Comparison of ENCODE assay signal across 16 mouse cellular contexts in genomic region chr4:106622712-106623111, GRCm38 (mm10). TPM values are rescaled to one million over a fixed set of nuclear protein-coding genes. Genes with fewer than 3 reads are reported as not detected.
DNase-seq lines count a peak whose midpoint lies in the region; ATAC-seq and TF ChIP-seq lines count a peak whose summit lies in the region.
"Had no signal": no experiment of that assay in that cellular context is flagged by ENCODE, and none has a peak within 500 bp of the region (broad histone marks: within the 10 kb centered on the region; RNA-seq: fewer than 3 reads in every experiment).

No protein-coding gene starts in this region.

- H3K27me3 ChIP-seq in cerebellum, adult 2 months (ENCODE audit: control insufficient read depth, insufficient read depth, low read length), result no peaks in the 10 kb centered on the region; the same call in 1 of the 2 replicates
- H3K27me3 ChIP-seq in kidney, embryonic 16.5 days (ENCODE audit: insufficient read depth, low read length), result peaks cover 32% of the 10 kb centered on the region
- H3K27me3 ChIP-seq in neural tube, embryonic 15.5 days (replicated peaks), result peaks cover 39% of the 10 kb centered on the region
- H3K27me3 ChIP-seq in stomach, postnatal 0 days (ENCODE audit: control insufficient read depth, insufficient read depth, low read length), result no peaks in the 10 kb centered on the region

- no peak for TF ChIP-seq CTCF in cerebellum, adult 2 months (IDR thresholded peaks at IDR 0.05; ENCODE audit: borderline replicate concordance, insufficient read depth, low read depth, low read length)
- TF ChIP-seq CTCF in stomach, postnatal 0 days (IDR thresholded peaks at IDR 0.05; ENCODE audit: low read depth), result no peak

- H3K27ac ChIP-seq in cerebellum, adult 2 months (ENCODE audit: insufficient read depth, low read length), result no peak overlapping the region
- no peak overlapping the region for H3K27ac ChIP-seq in kidney, embryonic 16.5 days (ENCODE audit: low read length)
- H3K27ac ChIP-seq in neural tube, embryonic 15.5 days (replicated peaks), result no peak overlapping the region
- peak overlapping the region; percentile 69 for H3K27ac ChIP-seq in stomach, postnatal 0 days (replicated peaks)
- H3K27ac ChIP-seq: left cerebral cortex, adult 2 months; macrophage had no signal

- TF ChIP-seq POLR2A in cerebellum, adult 2 months (IDR thresholded peaks at IDR 0.05; ENCODE audit: borderline replicate concordance, insufficient read depth, low read length), result no peak

- WGBS in cerebellum, adult 2 months, result 10% methylated on average over 28 of the region's 28 CpGs
- 27% methylated on average over 28 of the region's 28 CpGs for WGBS in kidney, embryonic 16.5 days
- 31% methylated on average over 28 of the region's 28 CpGs for WGBS in neural tube, embryonic 15.5 days
- 28% methylated on average over 22 of the region's 28 CpGs for WGBS in stomach, postnatal 0 days

- H3K9me3 ChIP-seq in kidney, embryonic 16.5 days (ENCODE audit: low read length), result no peaks in the 10 kb centered on the region
- H3K9me3 ChIP-seq in neural tube, embryonic 15.5 days (replicated peaks), result no peaks in the 10 kb centered on the region
- no peaks in the 10 kb centered on the region for H3K9me3 ChIP-seq in stomach, postnatal 0 days (ENCODE audit: control insufficient read depth, low read length)
- H3K9me3 ChIP-seq: G1E had no signal

- H3K9ac ChIP-seq in kidney, embryonic 16.5 days (replicated peaks; ENCODE audit: low read length), result no peak overlapping the region
- H3K9ac ChIP-seq in neural tube, embryonic 15.5 days (replicated peaks), result no peak overlapping the region
- peak overlapping the region; percentile 51 for H3K9ac ChIP-seq in stomach, postnatal 0 days (ENCODE audit: low read length)

- DNase-seq in cerebellum, postnatal 10 days, result peak; percentile 76 to 81
- no peak for DNase-seq in cerebellum, adult 2 months
- DNase-seq in kidney, adult 11 months, result no peak
- DNase-seq in neural tube, embryonic 10.5 days (ENCODE audit: extremely low spot score, low spot score), result no peak
- no peak for DNase-seq in stomach, postnatal 0 days (ENCODE audit: low spot score)
- DNase-seq in left cerebral cortex, adult 18-20 months (ENCODE audit: low spot score in 2 of 2), result no peak
- DNase-seq: cerebellum, adult 9-11 months; right cerebral cortex, adult 18-20 months had no signal

- peak overlapping the region; percentile 44 for H3K4me2 ChIP-seq in kidney, embryonic 16.5 days (replicated peaks; ENCODE audit: low read depth, low read length)
- H3K4me2 ChIP-seq in neural tube, embryonic 15.5 days, result peak overlapping the region; percentile 20
- H3K4me2 ChIP-seq in stomach, postnatal 0 days (replicated peaks; ENCODE audit: low read depth), result peak overlapping the region; percentile 57

- no peaks in the 10 kb centered on the region for H3K36me3 ChIP-seq in kidney, embryonic 16.5 days (ENCODE audit: insufficient read depth, low read length)
- H3K36me3 ChIP-seq in neural tube, embryonic 15.5 days, result no peaks in the 10 kb centered on the region
- no peaks in the 10 kb centered on the region for H3K36me3 ChIP-seq in stomach, postnatal 0 days (ENCODE audit: control insufficient read depth, insufficient read depth, low read length)
- H3K36me3 ChIP-seq: G1E had no signal

- TF ChIP-seq EP300 in stomach, postnatal 0 days (optimal IDR thresholded peaks at IDR 0.05), result no peak

- no peak overlapping the region for H3K4me3 ChIP-seq in cerebellum, adult 2 months (replicated peaks; ENCODE audit: insufficient read depth, low read depth, low read length)
- peak overlapping the region; percentile 30 for H3K4me3 ChIP-seq in kidney, embryonic 16.5 days (ENCODE audit: low read length)
- H3K4me3 ChIP-seq in neural tube, embryonic 15.5 days (replicated peaks), result 0 out of 2 replicates have a peak overlapping the region, but pooled peaks have one; percentile 5
- peak overlapping the region; percentile 37 for H3K4me3 ChIP-seq in stomach, postnatal 0 days (ENCODE audit: low read depth, low read length)
- H3K4me3 ChIP-seq: erythroblast, embryonic 14.5 days; left cerebral cortex, adult 2 months had no signal

- 0 out of 2 replicates have a peak, but pooled peaks cover 7% of the 10 kb centered on the region for H3K4me1 ChIP-seq in cerebellum, adult 2 months (ENCODE audit: control insufficient read depth, insufficient read depth, low read length)
- peaks cover 7% of the 10 kb centered on the region; the same call in 1 of the 2 replicates for H3K4me1 ChIP-seq in kidney, embryonic 16.5 days (ENCODE audit: insufficient read depth, low read length)
- peaks cover 23% of the 10 kb centered on the region for H3K4me1 ChIP-seq in neural tube, embryonic 15.5 days
- no peaks in the 10 kb centered on the region; the same call in 1 of the 2 replicates for H3K4me1 ChIP-seq in stomach, postnatal 0 days (replicated peaks; ENCODE audit: control insufficient read depth, insufficient read depth)

- no peak for ATAC-seq in kidney, embryonic 16.5 days (ENCODE audit: low FRiP score, low TSS enrichment)
- ATAC-seq in neural tube, embryonic 15.5 days (ENCODE audit: low FRiP score), result no peak
- no peak for ATAC-seq in stomach, postnatal 0 days (ENCODE audit: low FRiP score, low TSS enrichment)

RNA-seq across cellular contexts. Expression of gene Ttc22, which starts 0.5 kb away (rescaled TPM):
- polyA plus RNA-seq in cerebellum, adult 2 months (2012; rRNA removed), result 0.26 and 0.74 TPM in 2 replicates
- 6.7 and 7.1 TPM in 2 replicates for polyA plus RNA-seq in kidney, embryonic 16.5 days (2015; fragmentation: Nextera tagmentation; extraction: Ambion mirVana)
- polyA plus RNA-seq in neural tube, embryonic 15.5 days (2015; fragmentation: Nextera tagmentation; extraction: Ambion mirVana), result 2.0 and 2.2 TPM in 2 replicates
- 26.9 and 28.2 TPM in 2 replicates for polyA plus RNA-seq in stomach, postnatal 0 days (2015; fragmentation: Nextera tagmentation; extraction: Ambion mirVana)
- 1 to 10 TPM in 1 of 2 experiments, under 1 TPM in 1; 0.94 to 1.0 TPM for total RNA-seq in left cerebral cortex, adult 18-20 months (2021)
- total RNA-seq: G1E had no signal
- polyA plus RNA-seq: erythroblast, embryonic 14.5 days; G1E; macrophage had no signal

RNA-seq across cellular contexts. Expression of gene Lexm, which starts 5.7 kb away (rescaled TPM):
- polyA plus RNA-seq in cerebellum, adult 2 months (2012; rRNA removed), result 0.08 and 0.15 TPM in 2 replicates
- not detected in 2 replicates for polyA plus RNA-seq in kidney, embryonic 16.5 days (2015; fragmentation: Nextera tagmentation; extraction: Ambion mirVana)
- polyA plus RNA-seq in neural tube, embryonic 15.5 days (2015; fragmentation: Nextera tagmentation; extraction: Ambion mirVana), result not detected in 2 replicates
- polyA plus RNA-seq in stomach, postnatal 0 days (2015; fragmentation: Nextera tagmentation; extraction: Ambion mirVana), result 0.08 TPM in 1 of 2 replicates, not detected in the other
- not detected for total RNA-seq in left cerebral cortex, adult 18-20 months (2021)
- total RNA-seq: G1E; heart, adult 8-10 months had no signal
- polyA plus RNA-seq: brain, embryonic 14.5 days; erythroblast, embryonic 14.5 days; G1E; macrophage had no signal

RNA-seq across cellular contexts. Expression of gene Pars2, which starts 28.2 kb away (rescaled TPM):
- 7.7 and 9.3 TPM in 2 replicates for polyA plus RNA-seq in cerebellum, adult 2 months (2012; rRNA removed)
- 16.0 and 17.9 TPM in 2 replicates for polyA plus RNA-seq in kidney, embryonic 16.5 days (2015; fragmentation: Nextera tagmentation; extraction: Ambion mirVana)
- polyA plus RNA-seq in neural tube, embryonic 15.5 days (2015; fragmentation: Nextera tagmentation; extraction: Ambion mirVana), result 8.8 and 10.1 TPM in 2 replicates
- polyA plus RNA-seq in stomach, postnatal 0 days (2015; fragmentation: Nextera tagmentation; extraction: Ambion mirVana), result 5.9 and 7.3 TPM in 2 replicates
- total RNA-seq in left cerebral cortex, adult 18-20 months (2021), result 1 to 10 TPM; 6.2 to 6.7 TPM

RNA-seq across cellular contexts. Expression of gene Ttc4, which starts 56.0 kb away (rescaled TPM):
- 127 and 137 TPM in 2 replicates for polyA plus RNA-seq in cerebellum, adult 2 months (2012; rRNA removed)
- polyA plus RNA-seq in kidney, embryonic 16.5 days (2015; fragmentation: Nextera tagmentation; extraction: Ambion mirVana), result 126 and 139 TPM in 2 replicates
- polyA plus RNA-seq in neural tube, embryonic 15.5 days (2015; fragmentation: Nextera tagmentation; extraction: Ambion mirVana), result 134 and 149 TPM in 2 replicates
- polyA plus RNA-seq in stomach, postnatal 0 days (2015; fragmentation: Nextera tagmentation; extraction: Ambion mirVana), result 25.5 and 27.8 TPM in 2 replicates
- total RNA-seq in left cerebral cortex, adult 18-20 months (2021), result 10 to 100 TPM; 45.7 to 45.9 TPM

Comparison
In these comparisons a context has a peak if more than half of its experiments do, and no peak if none do; other contexts are left out.
1. DNase-seq: peak in cerebellum, postnatal 10 days (2 of 2); none in cerebellum, adult 2 months (0 of 2), kidney, adult 11 months (single experiment), neural tube, embryonic 10.5 days (single experiment), stomach, postnatal 0 days (single experiment) and left cerebral cortex, adult 18-20 months (0 of 2).
2. Peak in every context shown above with its lines, with median percentiles within 50 percentile points of each other: H3K4me2 ChIP-seq.